In genomic region chr7:142659181-142659681, GRCm38 (mm10) we compare ENCODE assay signal across 8 mouse cellular contexts. TPM values are rescaled to one million over a fixed set of nuclear protein-coding genes. Genes with fewer than 3 reads are reported as not detected.
DNase-seq lines count a peak whose midpoint lies in the region; ATAC-seq and TF ChIP-seq lines count a peak whose summit lies in the region.

No protein-coding gene starts in this region.

- H3K9ac ChIP-seq in embryonic facial prominence, embryonic 15.5 days: peak overlapping the region; percentile 66
- no peak overlapping the region; the same call in 1 of the 2 replicates for H3K9ac ChIP-seq in hindbrain, postnatal 0 days (replicated peaks; ENCODE audit: low read length)

- no peaks in the 10 kb centered on the region; the same call in 1 of the 2 replicates for H3K9me3 ChIP-seq in megakaryocyte, embryonic 14.5 days
- H3K9me3 ChIP-seq in embryonic facial prominence, embryonic 15.5 days (replicated peaks): no peaks in the 10 kb centered on the region
- H3K9me3 ChIP-seq in hindbrain, postnatal 0 days (ENCODE audit: low read length): no peaks in the 10 kb centered on the region

- peak; percentile 37 for DNase-seq in hindbrain, postnatal 0 days (ENCODE audit: low spot score)
- peak; percentile 9 for DNase-seq in lung, postnatal 36 days
- DNase-seq in layer of hippocampus, adult 11-12 months (ENCODE audit: low spot score): no peak
- no peak for DNase-seq in right cerebral cortex, postnatal 10 days (ENCODE audit: low spot score in 2 of 2)
- no peak for DNase-seq in cerebellum, postnatal 14 days

- H3K27ac ChIP-seq in embryonic facial prominence, embryonic 15.5 days (replicated peaks): peak overlapping the region; percentile 90
- H3K27ac ChIP-seq in hindbrain, postnatal 0 days: peak overlapping the region; percentile 26; the same call in 1 of the 2 replicates

- H3K36me3 ChIP-seq in megakaryocyte, embryonic 14.5 days (replicated peaks; ENCODE audit: low read length): no peaks in the 10 kb centered on the region
- H3K36me3 ChIP-seq in embryonic facial prominence, embryonic 15.5 days: 0 out of 2 replicates have a peak, but pooled peaks cover 4% of the 10 kb centered on the region
- no peaks in the 10 kb centered on the region for H3K36me3 ChIP-seq in hindbrain, postnatal 0 days (ENCODE audit: insufficient read depth, low read length)

- 2% methylated on average over 60 of the region's 70 CpGs for WGBS in embryonic facial prominence, embryonic 15.5 days
- WGBS in hindbrain, postnatal 0 days: 5% methylated on average over 24 of the region's 70 CpGs

- no peak for TF ChIP-seq CTCF in hindbrain, postnatal 0 days (IDR thresholded peaks at IDR 0.05; ENCODE audit: low read depth)

- H3K4me3 ChIP-seq in megakaryocyte, embryonic 14.5 days (replicated peaks): peak overlapping the region; percentile 85
- H3K4me3 ChIP-seq in embryonic facial prominence, embryonic 15.5 days (replicated peaks): peak overlapping the region; percentile 60
- H3K4me3 ChIP-seq in hindbrain, postnatal 0 days (ENCODE audit: low read length): peak overlapping the region; percentile 30

- peaks cover 96% of the 10 kb centered on the region for H3K27me3 ChIP-seq in megakaryocyte, embryonic 14.5 days (replicated peaks)
- peaks cover 90% of the 10 kb centered on the region for H3K27me3 ChIP-seq in embryonic facial prominence, embryonic 15.5 days
- H3K27me3 ChIP-seq in hindbrain, postnatal 0 days (ENCODE audit: insufficient read depth, low read length): peaks cover 86% of the 10 kb centered on the region

- H3K4me1 ChIP-seq in megakaryocyte, embryonic 14.5 days: peaks cover 11% of the 10 kb centered on the region
- H3K4me1 ChIP-seq in embryonic facial prominence, embryonic 15.5 days: peaks cover 60% of the 10 kb centered on the region
- 0 out of 2 replicates have a peak, but pooled peaks cover 5% of the 10 kb centered on the region for H3K4me1 ChIP-seq in hindbrain, postnatal 0 days (ENCODE audit: insufficient read depth, low read length)

- ATAC-seq in megakaryocyte, adult 5-6 weeks (ENCODE audit: poor library complexity, severe bottlenecking): no peak
- peak; percentile 78 for ATAC-seq in embryonic facial prominence, embryonic 15.5 days (ENCODE audit: insufficient number of reproducible peaks, low FRiP score, low TSS enrichment, low read depth)
- peak; percentile 34; the same call in 1 of the 2 replicates for ATAC-seq in hindbrain, postnatal 0 days

- H3K4me2 ChIP-seq in embryonic facial prominence, embryonic 15.5 days (replicated peaks): peak overlapping the region; percentile 71
- peak overlapping the region; percentile 47 for H3K4me2 ChIP-seq in hindbrain, postnatal 0 days (ENCODE audit: low read depth, low read length)

RNA-seq across cellular contexts. Expression of gene Igf2, which starts 7.4 kb away (rescaled TPM):
- polyA plus RNA-seq in megakaryocyte, embryonic 14.5 days (2012; ENCODE audit: insufficient read depth, low replicate concordance): not detected in 2 replicates
- total RNA-seq in megakaryocyte, adult 5-6 weeks (2015): 0.05 TPM in 1 of 2 replicates, not detected in the other
- total RNA-seq in megakaryocyte, adult 5-6 weeks (2017): not detected in 2 replicates
- 970 and 1,114 TPM in 2 replicates for polyA plus RNA-seq in embryonic facial prominence, embryonic 15.5 days (2015; fragmentation: Nextera tagmentation; extraction: Ambion mirVana)
- total RNA-seq in hindbrain, postnatal 0 days (2014; rRNA removed): 262 and 308 TPM in 2 replicates
- 200 and 279 TPM in 2 replicates for polyA plus RNA-seq in hindbrain, postnatal 0 days (2015; fragmentation: Nextera tagmentation; extraction: Ambion mirVana)

RNA-seq across cellular contexts. Expression of gene Gm49394, which starts 10.5 kb away (rescaled TPM):
- polyA plus RNA-seq in megakaryocyte, embryonic 14.5 days (2012; ENCODE audit: insufficient read depth, low replicate concordance): not detected in 2 replicates
- total RNA-seq in megakaryocyte, adult 5-6 weeks (2015): not detected in 2 replicates
- not detected in 2 replicates for total RNA-seq in megakaryocyte, adult 5-6 weeks (2017)
- 0.25 and 0.80 TPM in 2 replicates for polyA plus RNA-seq in embryonic facial prominence, embryonic 15.5 days (2015; fragmentation: Nextera tagmentation; extraction: Ambion mirVana)
- 0.32 and 0.68 TPM in 2 replicates for total RNA-seq in hindbrain, postnatal 0 days (2014; rRNA removed)
- polyA plus RNA-seq in hindbrain, postnatal 0 days (2015; fragmentation: Nextera tagmentation; extraction: Ambion mirVana): not detected in 2 replicates

Comparison
In these comparisons a context has a peak if more than half of its experiments do, and no peak if none do; other contexts are left out.
1. H3K4me3 ChIP-seq: peak in every context shown above with its lines; median percentile 85 in megakaryocyte, embryonic 14.5 days; 60 in embryonic facial prominence, embryonic 15.5 days; 30 in hindbrain, postnatal 0 days.
2. DNase-seq: peak in hindbrain, postnatal 0 days (single experiment) and lung, postnatal 36 days (single experiment); none in layer of hippocampus, adult 11-12 months (single experiment), right cerebral cortex, postnatal 10 days (0 of 2) and cerebellum, postnatal 14 days (0 of 2).
3. RNA of gene Igf2, which starts 7.4 kb away (polyA plus RNA-seq): 970 to 1,114 TPM in embryonic facial prominence, embryonic 15.5 days and 200 to 279 TPM in hindbrain, postnatal 0 days; not detected in megakaryocyte, embryonic 14.5 days; every median in the first group is over 100 times any median in the second.